Mouse (Mus musculus): ENCODE data around the gene Crybg3.

Gene Crybg3

DNA sequence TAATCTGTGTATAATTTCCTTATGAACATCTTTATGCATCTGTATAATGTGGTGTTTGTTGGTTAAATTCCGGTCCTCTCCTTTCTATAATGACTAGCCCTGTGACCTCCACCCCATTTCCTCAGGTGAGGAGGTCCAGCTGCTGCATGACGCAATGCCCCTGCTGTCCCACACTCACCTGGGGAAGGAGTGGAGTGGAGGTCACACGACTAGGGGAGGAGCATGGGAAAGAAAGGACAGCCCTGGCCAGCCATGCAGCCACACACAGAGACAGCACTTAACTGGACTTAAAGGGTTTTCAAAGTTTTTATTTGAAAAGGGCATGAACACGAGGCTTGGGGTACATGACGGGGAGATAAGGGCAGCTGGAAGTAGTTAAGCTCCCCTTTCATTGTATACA is 69.5 kb downstream of the Crybg3 start:
- DNase-seq (ENCODE audit: low read depth), result no peak

- no peak for DNase-seq (ENCODE audit: low read depth)
These were observed 71.2 kb downstream of the Crybg3 start for GRCm38 (mm10) chr16:59529570-59529969.

- DNase-seq (ENCODE audit: low read depth), result no peak
These were observed 73.8 kb downstream of the Crybg3 start for GRCm38 (mm10) chr16:59526939-59527338.

- DNase-seq (ENCODE audit: low read depth), result peak; percentile 59
These were observed 78.9 kb downstream of the Crybg3 start for GRCm38 (mm10) chr16:59521752-59522423.

DNA sequence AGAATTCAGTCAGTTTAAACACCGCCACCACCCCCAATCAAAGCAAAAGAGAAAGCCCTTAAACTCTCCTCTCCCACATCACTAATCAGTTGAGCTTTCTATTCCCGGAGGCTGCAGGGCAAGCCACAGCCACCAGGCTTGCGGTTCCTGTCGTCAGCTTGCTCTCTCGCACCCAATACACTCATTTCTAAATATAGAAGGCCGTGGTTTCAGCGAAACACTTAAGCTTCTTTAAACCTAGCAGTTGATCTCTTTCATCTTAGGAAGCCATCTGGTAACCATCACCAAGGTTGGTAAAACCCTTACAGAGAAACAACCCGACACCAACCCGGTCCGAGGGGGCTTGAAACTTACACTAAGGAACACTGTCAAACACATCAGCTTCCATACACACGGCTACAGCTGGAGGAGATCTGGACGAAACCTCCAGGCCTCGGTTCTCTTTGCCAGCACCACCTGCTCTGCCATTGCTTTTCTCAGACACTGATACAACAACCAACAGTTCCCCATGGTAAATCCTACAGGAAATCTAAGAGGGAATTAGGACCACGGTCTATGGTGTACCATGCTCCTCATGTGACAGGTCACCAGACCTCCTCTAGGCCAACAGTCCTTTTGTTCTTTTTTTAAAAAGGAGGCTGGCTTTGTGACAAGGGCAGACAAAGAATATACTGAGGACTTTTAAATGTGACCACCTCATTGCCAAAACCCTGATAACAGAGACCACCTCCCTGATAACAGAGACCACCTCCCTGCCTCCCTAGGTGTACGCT is 83.1 kb downstream of the Crybg3 start:
- peak; percentile 81 for DNase-seq (ENCODE audit: low read depth)

- no peak for DNase-seq (ENCODE audit: low read depth)
These were observed 83.8 kb downstream of the Crybg3 start for GRCm38 (mm10) chr16:59516965-59517364.

- DNase-seq (ENCODE audit: low read depth), result no peak
These were observed 85.6 kb downstream of the Crybg3 start for GRCm38 (mm10) chr16:59515169-59515568.

DNA sequence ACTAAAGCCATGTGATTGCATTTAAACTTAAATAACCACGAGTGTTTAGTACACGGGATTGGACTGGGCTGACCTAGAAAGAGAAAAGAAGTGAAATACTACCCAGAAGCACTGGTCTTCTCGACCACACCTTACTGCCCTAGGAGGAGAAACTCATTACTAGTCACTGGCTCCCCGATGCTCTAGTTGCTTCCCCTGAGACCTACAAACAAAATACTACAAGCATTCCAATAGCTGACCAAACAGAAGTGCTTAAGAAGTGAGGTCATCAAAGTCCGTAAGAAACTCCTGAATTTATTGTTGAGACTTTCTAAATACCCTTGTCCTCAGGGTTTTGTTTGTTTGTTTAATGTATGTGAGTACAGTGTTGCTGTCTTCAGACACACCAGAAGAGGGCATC is 90.9 kb downstream of the Crybg3 start:
- no peak for DNase-seq (ENCODE audit: low read depth)

- no peak for DNase-seq (ENCODE audit: low read depth)
These were observed 101.6 kb downstream of the Crybg3 start for GRCm38 (mm10) chr16:59499180-59499579.

- no peak for DNase-seq (ENCODE audit: low read depth)
These were observed 102.8 kb downstream of the Crybg3 start for GRCm38 (mm10) chr16:59497947-59498346.

- DNase-seq (ENCODE audit: low read depth), result no peak
These were observed 107.6 kb downstream of the Crybg3 start for GRCm38 (mm10) chr16:59493199-59493598.

- DNase-seq (ENCODE audit: low read depth), result no peak
These were observed 112.7 kb downstream of the Crybg3 start for GRCm38 (mm10) chr16:59487975-59488548.

DNA sequence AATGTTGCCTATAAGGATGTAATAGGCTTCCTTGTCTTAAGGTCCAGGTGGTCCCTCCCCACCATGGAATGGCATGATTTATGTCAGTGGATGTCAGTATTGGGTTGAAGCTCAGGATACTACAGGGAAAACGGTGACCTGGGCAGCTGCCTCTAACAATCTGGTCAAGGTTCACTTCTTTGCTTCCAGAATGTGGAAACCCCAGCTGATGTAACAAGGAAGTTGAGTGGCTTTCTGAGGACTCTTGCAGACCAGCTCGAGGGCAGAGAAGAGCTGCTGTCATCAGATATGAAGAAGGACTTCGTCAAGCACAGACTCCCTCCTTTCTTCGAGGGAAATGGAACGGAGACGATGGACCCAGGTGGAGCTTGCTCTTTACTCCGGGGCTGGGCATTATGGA is 113.5 kb downstream of the Crybg3 start:
- no peak for DNase-seq (ENCODE audit: low read depth)

DNA sequence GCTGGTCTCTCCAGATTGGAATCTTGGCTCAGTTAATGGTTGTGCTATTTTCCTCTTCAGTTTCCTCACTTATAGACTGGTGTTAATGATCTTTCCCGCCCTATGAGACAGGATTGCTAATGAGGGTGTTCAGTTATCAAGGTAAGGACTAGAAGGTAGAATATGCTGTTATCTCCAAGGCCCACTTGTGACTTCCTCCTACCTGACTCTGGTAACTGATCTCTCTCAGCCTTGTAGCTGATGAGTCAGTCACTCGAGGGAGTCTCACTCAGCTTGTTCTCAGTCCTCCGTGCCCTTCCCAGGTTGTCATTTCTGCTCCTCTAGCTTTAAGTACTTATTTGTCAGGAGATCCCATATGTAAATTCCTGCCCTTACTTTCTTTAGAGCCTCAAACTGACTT is 122.8 kb downstream of the Crybg3 start:
- DNase-seq (ENCODE audit: low read depth), result no peak

DNA sequence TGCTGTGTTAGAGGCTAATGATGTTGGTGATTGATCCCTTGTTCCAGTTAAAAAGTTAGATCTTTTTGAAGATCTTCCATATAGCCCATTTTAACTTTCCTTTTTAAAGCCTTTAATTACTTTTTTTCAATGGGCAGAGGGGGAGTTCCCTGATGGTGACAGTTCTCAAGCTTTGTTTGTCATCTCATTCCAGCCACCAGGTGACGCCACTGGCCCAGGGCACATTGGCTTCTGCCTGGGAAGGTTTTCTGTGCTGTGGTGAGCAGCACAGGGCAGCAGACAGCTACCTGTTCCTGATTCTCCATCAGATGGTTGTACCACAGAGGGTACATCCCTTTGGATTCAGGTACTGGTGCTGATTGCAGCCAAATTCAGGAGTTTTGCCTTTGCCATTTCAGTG is 126.0 kb downstream of the Crybg3 start:
- peak; percentile 87 for DNase-seq (ENCODE audit: low read depth)

- DNase-seq (ENCODE audit: low read depth), result no peak
These were observed 128.2 kb downstream of the Crybg3 start for GRCm38 (mm10) chr16:59472546-59472945.

DNA sequence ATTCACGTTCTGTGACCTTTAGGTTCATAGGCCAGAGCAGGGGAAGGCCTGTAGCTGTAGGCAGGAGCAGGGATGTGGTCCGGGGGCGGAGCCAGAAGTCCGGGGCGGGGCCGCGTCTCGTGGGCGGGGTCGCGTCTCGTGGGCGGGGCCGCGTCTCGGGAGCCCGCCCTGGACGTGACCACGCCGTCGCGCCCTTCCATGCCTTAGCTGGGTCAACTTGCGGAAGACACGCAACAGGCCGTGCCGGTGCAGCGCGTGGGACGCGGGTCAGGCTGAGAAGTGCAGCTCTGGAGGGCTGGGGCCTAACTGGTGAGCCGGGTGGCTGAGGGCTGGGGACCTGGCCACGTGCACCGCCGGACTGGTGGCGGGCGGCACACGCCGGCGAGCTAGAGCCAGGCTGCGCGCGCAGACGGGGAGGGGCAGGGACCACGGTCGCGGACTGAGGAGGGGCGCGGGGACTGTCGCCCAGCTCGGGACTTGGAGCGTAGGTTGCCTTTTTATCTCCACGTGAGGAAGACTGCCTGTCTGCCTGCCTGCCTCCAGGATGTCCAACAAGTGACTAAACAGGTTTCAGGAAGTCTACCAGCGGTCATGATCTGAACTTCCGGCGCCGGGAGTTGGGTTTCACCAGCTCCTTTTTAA is 129.0 kb downstream of the Crybg3 start, which contains the start of gene Riox2:
Riox2 (plus strand) TSS at position 139 of the 642 bp plus-strand sequence.
- peak; percentile 93 for DNase-seq (ENCODE audit: low read depth)

- DNase-seq (ENCODE audit: low read depth), result peak; percentile 76
These were observed 130.9 kb downstream of the Crybg3 start for GRCm38 (mm10) chr16:59469846-59470245.

- no peak for DNase-seq (ENCODE audit: low read depth)
These were observed 136.8 kb downstream of the Crybg3 start for GRCm38 (mm10) chr16:59463973-59464372.

- DNase-seq (ENCODE audit: low read depth), result no peak
These were observed 137.2 kb downstream of the Crybg3 start for GRCm38 (mm10) chr16:59463567-59463966.

DNA sequence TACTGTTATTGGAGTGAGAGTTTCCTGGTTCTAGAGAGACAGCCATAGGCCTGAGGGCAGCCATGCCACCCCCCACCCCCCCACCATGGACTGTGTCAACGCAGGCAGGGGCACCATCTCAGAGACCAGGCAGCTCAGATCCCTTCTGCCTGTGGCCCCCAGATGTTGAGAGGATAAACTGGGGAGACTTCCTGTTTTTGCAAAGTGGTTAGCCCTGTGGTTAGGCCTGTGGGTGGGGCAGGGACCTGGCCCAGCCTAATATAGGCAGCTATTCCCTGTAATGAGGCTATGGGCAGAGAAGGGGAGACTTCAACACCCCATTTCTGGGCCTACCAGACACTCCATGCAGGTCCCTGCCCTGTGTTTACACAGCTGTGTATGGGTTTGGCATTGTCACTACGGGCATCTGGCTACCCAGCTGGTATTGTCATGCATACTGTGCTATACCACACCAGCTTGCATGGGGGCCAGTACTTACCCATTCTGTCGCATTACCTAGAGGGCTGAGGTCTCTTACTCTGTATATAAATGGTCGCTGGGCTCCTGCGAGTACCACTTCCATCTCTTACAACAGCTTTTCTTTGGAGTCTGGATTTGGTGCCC is 141.4 kb downstream of the Crybg3 start:
- peak; percentile 42 for DNase-seq (ENCODE audit: low read depth)

DNA sequence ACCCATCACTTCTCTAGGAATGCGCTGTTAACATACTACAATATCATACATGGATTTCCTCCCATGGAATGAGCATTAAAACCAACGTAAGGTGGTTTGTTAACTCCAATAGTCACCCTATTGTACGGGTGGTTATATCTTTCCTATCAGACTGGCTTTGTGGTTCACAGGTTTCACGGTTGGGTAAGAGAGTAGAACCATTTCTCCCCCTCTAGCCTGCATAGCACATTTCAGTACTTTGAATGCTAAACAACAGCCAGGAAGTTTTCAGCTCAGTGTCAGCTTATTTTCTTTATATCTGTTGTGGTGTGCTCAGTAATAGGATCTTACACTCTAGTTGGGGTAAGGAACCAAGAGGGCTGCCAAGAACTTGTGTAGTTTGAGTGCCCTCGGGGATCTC is 149.0 kb downstream of the Crybg3 start:
- DNase-seq (ENCODE audit: low read depth), result no peak
